Mouse (Mus musculus): ENCODE measurements around the gene Gpr137.

The Gpr137 gene

GRCm38 (mm10) chr19:6972247-6972917, 30.1 kb upstream of the Gpr137 start:
- DNase-seq = no peak

- DNase-seq = no peak
Observed at GRCm38 (mm10) chr19:6971644-6972043, 29.4 kb upstream of the Gpr137 start.

GRCm38 (mm10) chr19:6970460-6971085, 28.3 kb upstream of the Gpr137 start:
- DNase-seq = no peak

GRCm38 (mm10) chr19:6969665-6970381, 27.5 kb upstream of the Gpr137 start:
- peak; percentile 59 for DNase-seq

GRCm38 (mm10) chr19:6969291-6969664, 27.0 kb upstream of the Gpr137 start:
- DNase-seq = no peak

GRCm38 (mm10) chr19:6968491-6969271, 26.4 kb upstream of the Gpr137 start:
- no peak for DNase-seq

- no peak for DNase-seq
Observed at GRCm38 (mm10) chr19:6956461-6956860, 14.2 kb upstream of the Gpr137 start.

GRCm38 (mm10) chr19:6955424-6955823, 13.1 kb upstream of the Gpr137 start:
- no peak for DNase-seq

- DNase-seq = no peak
Observed at GRCm38 (mm10) chr19:6954046-6954445, 11.8 kb upstream of the Gpr137 start.

- DNase-seq = no peak
Observed at GRCm38 (mm10) chr19:6952712-6953037, 10.4 kb upstream of the Gpr137 start.

GRCm38 (mm10) chr19:6951994-6952711, 9.9 kb upstream of the Gpr137 start:
- DNase-seq = peak; percentile 68

- DNase-seq = peak; percentile 83
Observed at GRCm38 (mm10) chr19:6951381-6951968, 9.2 kb upstream of the Gpr137 start.

GRCm38 (mm10) chr19:6950613-6951153, 8.4 kb upstream of the Gpr137 start:
- DNase-seq = peak; percentile 51

GRCm38 (mm10) chr19:6949951-6950350, 7.7 kb upstream of the Gpr137 start:
- DNase-seq = no peak

- DNase-seq = no peak
Observed at GRCm38 (mm10) chr19:6949532-6949931, 7.3 kb upstream of the Gpr137 start.

- DNase-seq = no peak
Observed at GRCm38 (mm10) chr19:6948186-6948585, 5.9 kb upstream of the Gpr137 start.

- DNase-seq = no peak
Observed at GRCm38 (mm10) chr19:6947742-6948141, 5.5 kb upstream of the Gpr137 start.

GRCm38 (mm10) chr19:6943709-6944108, 1.4 kb upstream of the Gpr137 start:
- DNase-seq = no peak

- DNase-seq = no peak
Observed at GRCm38 (mm10) chr19:6942764-6943163, 484 bp upstream of the Gpr137 start.

GRCm38 (mm10) chr19:6941372-6942248, 670 bp downstream of the Gpr137 start, which contains the start of gene Bad:
Bad (plus strand) TSS chr19:6941861.
- DNase-seq = peak; percentile 94
